Mouse (Mus musculus) gastrocnemius, postnatal 25 days (tissue): ENCODE data around the gene Cers6. TPM values are rescaled to one million over a fixed set of nuclear protein-coding genes. Genes with fewer than 3 reads are reported as not detected.

Experiments used
- DNase-seq: peaks from one replicate; pipeline ENCODE4 v3.0.0; 2022
- total RNA-seq, 2 experiments: library from RNA; stranded (reverse); gene quantifications; 1 replicate in 1 of 2; 2 replicates in 1 of 2; pipeline ENCODE4 v1.2.3; 2021

Cers6 gene
- total RNA-seq, 2 experiments from 2014 or later: 1.7 to 2.5 TPM

GRCm38 (mm10) chr2:69019026-69019565 lies 157.9 kb downstream of the Cers6 start:
- no peak for DNase-seq

- DNase-seq: no peak
Measured at GRCm38 (mm10) chr2:69019821-69020489, 158.7 kb downstream of the Cers6 start.

DNA sequence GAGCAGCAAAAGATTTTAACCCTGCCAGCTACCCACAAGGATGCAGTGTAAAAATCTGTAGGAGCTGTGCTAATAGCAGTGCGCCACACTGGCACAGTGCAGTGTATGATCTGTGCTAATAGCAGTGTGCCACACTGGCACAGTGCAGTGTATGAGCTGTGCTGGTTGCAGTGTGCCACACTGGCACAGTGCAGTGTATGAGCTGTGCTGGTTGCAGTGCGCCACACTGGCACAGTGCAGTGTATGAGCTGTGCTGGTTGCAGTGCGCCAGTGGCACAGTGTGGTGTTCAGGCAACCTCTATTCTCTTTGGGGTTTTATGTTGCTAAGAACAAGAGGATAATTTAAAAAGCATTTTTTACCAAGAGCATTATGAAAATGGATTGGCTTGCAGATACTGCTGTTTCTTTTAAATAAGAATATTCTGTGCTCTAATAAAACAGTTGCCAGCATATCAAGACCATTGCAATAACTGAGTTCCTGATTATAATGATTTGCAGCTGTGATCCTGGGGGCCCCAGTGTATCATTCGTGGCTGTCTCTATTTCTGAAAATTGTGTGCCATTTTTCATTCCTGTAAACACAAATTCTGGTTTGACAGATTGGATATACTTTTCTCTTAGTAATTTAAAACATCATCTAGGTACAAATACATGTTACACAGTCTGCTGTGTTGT lies 159.5 kb downstream of the Cers6 start:
- DNase-seq: no peak

DNA sequence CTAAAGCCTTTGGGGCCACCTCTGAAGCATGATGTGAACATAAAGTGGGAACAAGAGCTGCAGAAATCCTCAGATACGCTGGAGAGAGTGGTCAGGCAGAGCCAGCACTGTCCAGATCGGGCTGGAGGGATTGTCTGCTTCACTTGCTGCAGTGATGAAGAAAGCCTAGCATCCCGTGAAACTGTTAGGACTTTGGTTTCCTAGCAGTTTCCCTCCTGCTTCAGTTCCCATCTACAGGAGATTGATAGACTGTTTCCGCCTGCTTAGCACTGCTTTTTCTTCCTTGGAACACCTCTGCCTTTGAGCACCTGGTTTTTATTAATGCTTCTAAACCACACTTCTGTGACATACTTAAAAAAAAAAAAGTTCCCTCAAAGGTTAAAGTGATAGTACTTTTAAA lies 160.3 kb downstream of the Cers6 start:
- no peak for DNase-seq

DNA sequence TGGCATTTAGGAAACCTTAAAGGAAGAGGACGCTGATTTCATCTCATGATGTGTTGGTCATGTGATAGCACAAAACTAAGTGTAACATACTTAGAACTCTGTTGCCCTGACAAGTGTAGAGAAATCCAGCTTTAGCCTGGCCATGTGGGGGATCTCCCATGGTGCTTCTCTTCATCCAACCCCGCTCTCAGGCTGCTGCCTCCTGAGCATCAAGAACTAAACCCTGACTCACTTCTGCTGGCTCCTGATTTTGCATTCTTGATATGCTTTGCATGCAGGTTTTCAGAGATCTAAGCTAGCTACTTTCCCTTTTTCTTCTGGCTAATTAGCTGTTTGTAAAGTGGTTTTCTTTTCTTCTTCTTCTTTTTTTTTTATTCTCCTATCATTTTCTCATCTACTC lies 163.6 kb downstream of the Cers6 start:
- no peak for DNase-seq

DNA sequence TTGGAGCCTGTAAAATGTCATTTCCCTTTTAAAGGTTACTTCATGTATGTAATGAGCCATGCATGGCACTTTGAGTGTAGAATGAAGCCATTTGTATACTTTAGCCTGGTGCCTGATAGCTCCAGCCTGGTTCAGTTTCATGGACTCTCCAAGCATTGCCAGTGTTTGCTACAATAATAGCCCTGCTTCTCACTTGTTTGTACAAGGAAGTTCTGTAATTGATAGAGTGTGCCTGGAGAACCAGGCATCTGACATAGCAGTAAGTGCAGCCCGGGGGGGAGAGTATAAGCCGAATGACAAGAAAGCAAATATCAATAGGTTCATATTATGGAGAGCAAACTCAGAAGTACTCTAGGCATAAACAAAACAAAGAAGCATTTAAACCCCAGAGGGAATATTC lies 171.3 kb downstream of the Cers6 start:
- DNase-seq: no peak

GRCm38 (mm10) chr2:69035457-69035856 lies 174.2 kb downstream of the Cers6 start:
- no peak for DNase-seq

GRCm38 (mm10) chr2:69037362-69037761 lies 176.1 kb downstream of the Cers6 start:
- DNase-seq: no peak

GRCm38 (mm10) chr2:69042327-69043106 lies 181.3 kb downstream of the Cers6 start:
- DNase-seq: no peak

DNA sequence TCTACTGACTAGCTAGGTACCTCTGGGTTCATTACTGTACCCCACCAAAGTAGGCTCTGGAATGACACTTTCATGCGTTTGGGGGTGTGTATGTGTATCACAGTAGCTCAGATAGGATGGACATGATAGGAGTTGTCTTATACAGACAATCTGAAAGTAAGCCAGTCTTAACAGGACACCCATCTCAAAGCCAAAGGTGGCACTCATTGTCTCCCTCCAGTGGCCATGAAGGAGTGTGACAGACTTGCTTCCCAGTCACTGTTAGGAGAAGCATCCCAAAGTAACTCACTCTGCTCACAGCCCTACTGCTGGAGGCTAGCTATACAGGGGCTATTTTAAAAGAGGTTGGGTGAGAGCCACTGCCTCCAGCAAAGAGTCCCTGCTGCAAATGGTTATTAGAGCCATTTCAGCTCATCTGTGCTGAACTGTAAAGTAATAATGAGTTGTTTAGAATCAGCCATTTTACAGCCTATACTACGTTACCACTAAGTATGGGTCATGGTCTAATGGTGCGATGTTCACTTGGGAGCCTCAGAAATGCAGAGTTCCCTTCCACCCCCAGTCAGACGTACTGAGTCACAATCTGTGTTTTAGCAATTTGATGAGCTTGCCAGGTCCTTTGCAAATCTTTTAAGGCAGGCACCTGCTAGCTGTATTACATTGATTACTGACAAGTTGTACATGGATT lies 182.3 kb downstream of the Cers6 start:
- no peak for DNase-seq

- no peak for DNase-seq
Measured at GRCm38 (mm10) chr2:69045926-69046325, 184.7 kb downstream of the Cers6 start.

GRCm38 (mm10) chr2:69047297-69047696 lies 186.1 kb downstream of the Cers6 start:
- DNase-seq: no peak

GRCm38 (mm10) chr2:69047805-69048204 lies 186.6 kb downstream of the Cers6 start:
- DNase-seq: no peak

GRCm38 (mm10) chr2:69049179-69049578 lies 187.9 kb downstream of the Cers6 start:
- DNase-seq: no peak

DNA sequence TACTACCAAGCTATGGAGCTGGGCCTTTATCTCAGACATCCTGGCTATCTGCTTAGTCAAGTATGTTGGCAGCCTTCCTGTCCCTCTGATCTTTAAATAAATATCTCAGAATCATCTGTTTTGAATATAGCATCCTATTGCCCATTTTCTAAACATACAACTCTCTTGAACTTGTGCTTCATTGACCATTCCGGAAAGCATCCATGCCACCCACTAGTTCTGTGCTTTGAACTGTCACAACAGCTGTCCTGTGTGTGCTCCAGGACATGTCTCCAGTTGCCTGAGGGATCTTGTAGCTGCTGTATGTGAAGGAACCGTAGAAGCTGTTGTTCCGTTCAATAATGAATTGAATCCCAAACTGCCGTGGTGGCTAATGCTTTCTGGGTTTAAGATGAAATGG lies 188.9 kb downstream of the Cers6 start:
- no peak for DNase-seq

GRCm38 (mm10) chr2:69051596-69051995 lies 190.4 kb downstream of the Cers6 start:
- DNase-seq: no peak

DNA sequence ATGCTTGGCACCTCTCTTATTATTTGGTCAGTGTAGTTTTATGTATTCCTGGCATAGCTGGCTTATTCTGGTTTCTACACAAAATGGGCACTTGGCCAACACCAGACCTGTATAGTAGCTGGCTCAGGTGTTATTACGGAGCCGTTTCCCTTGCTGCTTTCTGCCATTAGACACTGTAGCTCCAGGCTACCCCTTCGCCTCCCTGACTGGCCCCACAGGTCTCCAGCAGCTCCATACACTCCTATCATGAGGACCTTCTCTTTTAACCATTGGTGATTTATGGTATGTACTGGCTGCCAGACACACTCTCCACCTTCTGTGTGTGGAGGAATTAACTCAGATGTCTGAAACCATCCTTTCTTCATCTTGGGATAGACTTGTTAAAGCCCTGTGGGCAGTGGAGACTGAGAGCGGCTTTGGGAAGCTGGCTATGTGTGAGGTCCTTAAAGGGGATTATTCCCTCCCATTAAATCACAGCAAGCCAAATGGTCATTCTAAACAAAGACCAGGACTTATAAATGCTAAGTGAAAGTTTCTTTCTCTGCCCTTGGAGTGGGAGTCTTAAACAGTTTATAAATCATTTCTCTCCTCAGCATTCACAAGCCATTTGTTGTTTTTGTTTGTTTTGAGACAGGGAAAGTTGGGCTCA lies 192.1 kb downstream of the Cers6 start:
- DNase-seq: no peak

DNA sequence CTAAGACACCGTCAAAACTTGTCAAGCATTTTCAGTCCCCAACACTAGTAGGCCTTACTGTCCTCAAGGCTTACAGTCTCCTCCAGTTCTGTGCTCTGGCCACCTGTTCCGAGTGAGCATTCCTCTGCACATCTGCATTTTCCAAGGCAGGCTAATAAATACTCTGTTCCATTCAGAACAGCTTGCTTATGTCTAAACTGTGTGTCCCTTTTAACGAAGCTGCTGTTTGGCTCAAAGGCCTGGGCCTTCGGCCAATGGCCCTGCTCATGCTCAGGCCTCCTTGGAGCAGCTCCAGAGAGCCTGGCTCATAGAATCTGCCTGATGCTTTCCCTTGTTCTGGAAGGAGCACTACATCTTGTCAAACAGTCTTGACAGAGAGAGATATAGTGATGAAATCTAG lies 193.0 kb downstream of the Cers6 start:
- DNase-seq: peak; percentile 81

DNA sequence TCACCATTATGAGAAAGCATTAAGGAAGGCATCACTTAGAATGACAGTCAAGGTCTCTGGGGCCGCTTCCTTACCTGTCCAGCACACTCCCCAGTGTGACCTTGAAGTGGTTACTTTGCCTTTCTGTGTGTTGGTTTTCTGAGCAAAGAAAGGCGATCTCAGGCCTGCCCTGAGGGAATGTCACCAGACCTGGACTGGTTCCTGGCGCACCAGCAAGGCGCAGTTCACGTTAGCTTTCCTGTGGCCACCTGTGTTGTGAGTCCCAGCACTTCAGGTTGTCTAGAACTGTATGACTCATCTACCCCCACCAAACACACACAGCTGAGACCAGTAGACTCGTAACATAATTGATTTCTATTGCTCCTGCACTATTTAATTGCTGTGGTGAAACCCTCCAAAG lies 193.9 kb downstream of the Cers6 start:
- no peak for DNase-seq

DNA sequence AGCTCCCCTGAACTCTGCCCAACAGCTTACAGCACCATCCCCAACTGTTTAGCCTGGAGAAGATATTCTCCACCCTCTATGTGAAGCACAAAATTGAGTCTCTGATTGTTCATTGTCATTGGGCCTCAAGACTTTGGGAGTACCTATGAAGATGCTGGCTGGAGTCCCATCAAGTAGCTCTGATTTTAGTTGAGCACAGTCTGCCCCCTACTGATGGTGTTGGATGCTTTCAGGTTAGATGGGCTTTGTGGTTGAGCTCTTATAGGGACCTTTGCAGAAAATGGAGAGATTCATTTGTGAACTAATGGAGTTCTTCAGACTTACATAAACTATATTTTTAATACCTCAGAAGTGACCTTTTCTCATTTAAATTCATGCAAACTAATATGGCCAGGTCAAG lies 200.1 kb downstream of the Cers6 start:
- no peak for DNase-seq

- DNase-seq: no peak
Measured at GRCm38 (mm10) chr2:69061910-69062689, 200.9 kb downstream of the Cers6 start.
